Mouse (Mus musculus) embryonic stem cell, embryonic (primary cell): ENCODE data around the gene Mrgprh.
"Not testable (repeated sequence)": the region's sequence is repeated elsewhere in the genome, so short reads cannot be mapped to it uniquely, and the experiment has no call there.

Experiments
- CTCF ChIA-PET, 4 experiments: fragments of 300-600 bp in 2 of 4; fragments of 350-600 bp in 2 of 4; sonication (Branson Sonifier 250); formaldehyde crosslinking; loops; one replicate each; lab custom pipeline; 2022; ENCODE audit warnings: inconsistent platforms in 2 of 4; lab: Charles Lee
- POLR2A ChIA-PET, 4 experiments: fragments of 300-600 bp in 2 of 4; fragments of 350-600 bp in 2 of 4; sonication (Branson Sonifier 250); formaldehyde crosslinking; loops; one replicate each; lab custom pipeline; 2022; ENCODE audit warnings: antibody characterized with exemption in 4 of 4, inconsistent platforms in 1 of 4; lab: Charles Lee

Gene Mrgprh

GRCm38 (mm10) chr17:12858072-12858471, 17.8 kb upstream of the Mrgprh start:
- ChIA-PET POLR2A (interaction anchor here in 1 of 4 experiments (1.0 kb wide), 2 partner anchors 19 to 24 kb away, joined by 3 read pairs; no protein-coding TSS in a partner anchor), CTCF (interaction anchor here in 3 of 4 experiments (0.5 to 2.0 kb wide), 16 partner anchors 9 to 886 kb away, joined by 3 to 16 read pairs (median 4); partner anchors contain the start of genes Acat2 (in 1 of the 3) and Mas1 (in 1 of the 3))

GRCm38 (mm10) chr17:12859006-12859520, 16.8 kb upstream of the Mrgprh start:
- POLR2A ChIA-PET: no interaction called here
- CTCF ChIA-PET: interaction anchor here in 3 of 4 experiments (0.7 to 2.0 kb wide), 4 partner anchors 19 to 199 kb away, joined by 3 to 6 read pairs (median 6); no protein-coding TSS in a partner anchor

- ChIA-PET POLR2A (no interaction called here), CTCF (interaction anchor here in 1 of 4 experiments (1.4 kb wide), 1 partner anchor 16 kb away, joined by 3 read pairs; no protein-coding TSS in a partner anchor)
These were observed 11.7 kb upstream of the Mrgprh start for GRCm38 (mm10) chr17:12864111-12864510.

- CTCF ChIA-PET: interaction anchor here in 1 of 4 experiments (1.4 kb wide), 1 partner anchor 15 kb away, joined by 4 read pairs; no protein-coding TSS in a partner anchor
- POLR2A ChIA-PET: interaction anchor here in 1 of 4 experiments (0.8 kb wide), 1 partner anchor 82 kb away, joined by 3 read pairs; no protein-coding TSS in a partner anchor
These were observed 10.4 kb upstream of the Mrgprh start for GRCm38 (mm10) chr17:12865407-12865806.

GRCm38 (mm10) chr17:12866853-12867252, 9.0 kb upstream of the Mrgprh start:
- CTCF ChIA-PET: interaction anchor here in 3 of 4 experiments (0.6 to 1.4 kb wide), 3 partner anchors 13 to 589 kb away, joined by 3 to 4 read pairs (median 4); no protein-coding TSS in a partner anchor
- POLR2A ChIA-PET: interaction anchor here in 1 of 4 experiments (0.6 kb wide), 1 partner anchor 815 kb away, joined by 3 read pairs; no protein-coding TSS in a partner anchor

GRCm38 (mm10) chr17:12868043-12868442, 7.8 kb upstream of the Mrgprh start, which contains the start of gene Mas1:
Gene Mas1 (minus strand): TSS chr17:12868143.
- POLR2A ChIA-PET: interaction anchor here in 1 of 4 experiments (1.0 to 1.4 kb wide), 2 partner anchors 14 to 121 kb away, joined by 3 to 4 read pairs; no protein-coding TSS in a partner anchor
- CTCF ChIA-PET: interaction anchor here in 2 of 4 experiments (0.6 to 1.0 kb wide), 3 partner anchors 10 to 482 kb away, joined by 3 to 5 read pairs (median 3); no protein-coding TSS in a partner anchor

GRCm38 (mm10) chr17:12868640-12869039, 7.2 kb upstream of the Mrgprh start:
- CTCF ChIA-PET: interaction anchor here in 3 of 4 experiments (0.6 to 2.8 kb wide), 7 partner anchors 11 to 482 kb away, joined by 3 to 12 read pairs (median 3); no protein-coding TSS in a partner anchor
- POLR2A ChIA-PET: interaction anchor here in 1 of 4 experiments (1.0 to 1.4 kb wide), 2 partner anchors 15 to 121 kb away, joined by 3 to 4 read pairs; no protein-coding TSS in a partner anchor

GRCm38 (mm10) chr17:12872275-12873028, 3.4 kb upstream of the Mrgprh start:
- CTCF ChIA-PET: interaction anchor here in 1 of 4 experiments (0.6 kb wide), 1 partner anchor 13 kb away, joined by 5 read pairs; no protein-coding TSS in a partner anchor
- POLR2A ChIA-PET: no interaction called here

GRCm38 (mm10) chr17:12880178-12880577, 4.3 kb downstream of the Mrgprh start:
- POLR2A ChIA-PET: interaction anchor here in 2 of 4 experiments (0.7 to 1.1 kb wide), 5 partner anchors 9 to 111 kb away, joined by 3 to 4 read pairs (median 3); partner anchors contain the start of genes Mrpl18 (in 1 of the 2) and Tcp1 (in 1 of the 2)
- CTCF ChIA-PET: interaction anchor here (0.5 to 2.3 kb wide), 18 partner anchors 9 to 789 kb away, joined by 3 to 12 read pairs (median 4); partner anchors contain the start of genes Pnldc1 (in 2 of the 4), Acat2 (in 1 of the 4), Mrpl18 (in 1 of the 4) and Tcp1 (in 1 of the 4)

- POLR2A ChIA-PET: no interaction called here
- CTCF ChIA-PET: interaction anchor here in 3 of 4 experiments (0.5 to 2.3 kb wide), 4 partner anchors 12 to 59 kb away, joined by 5 to 12 read pairs (median 6); partner anchors contain the start of genes Acat3 (in 1 of the 3) and Pnldc1 (in 1 of the 3)
These were observed 5.4 kb downstream of the Mrgprh start for GRCm38 (mm10) chr17:12881216-12881615.

GRCm38 (mm10) chr17:12886620-12887019, 10.8 kb downstream of the Mrgprh start:
- ChIA-PET POLR2A (interaction anchor here in 2 of 4 experiments (0.6 to 0.7 kb wide), 2 partner anchors 24 to 80 kb away, joined by 3 to 4 read pairs; partner anchors contain the start of gene Pnldc1 (in 1 of the 2)), CTCF (interaction anchor here in 1 of 4 experiments (0.5 to 0.7 kb wide), 2 partner anchors 30 to 108 kb away, joined by 3 to 4 read pairs; partner anchors contain the start of gene Mrpl18)

- ChIA-PET CTCF (interaction anchor here in 2 of 4 experiments (0.6 to 0.7 kb wide), 2 partner anchors 29 to 490 kb away, joined by 4 read pairs; partner anchors contain the start of gene Mrpl18 (in 1 of the 2)), POLR2A (interaction anchor here in 3 of 4 experiments (0.6 to 0.9 kb wide), 4 partner anchors 17 to 79 kb away, joined by 3 to 4 read pairs (median 4); partner anchors contain the start of gene Pnldc1 (in 1 of the 3))
These were observed 11.4 kb downstream of the Mrgprh start for GRCm38 (mm10) chr17:12887021-12887775.

GRCm38 (mm10) chr17:12891054-12891453, 15.2 kb downstream of the Mrgprh start:
- ChIA-PET CTCF (no interaction called here), POLR2A (interaction anchor here in 2 of 4 experiments (0.6 to 1.6 kb wide), 10 partner anchors 11 to 96 kb away, joined by 3 to 9 read pairs (median 4); partner anchors contain the start of genes Mrpl18 (in 2 of the 2), Pnldc1 (in 2 of the 2) and Tcp1 (in 2 of the 2))

- CTCF ChIA-PET: interaction anchor here in 2 of 4 experiments (0.6 to 1.0 kb wide), 2 partner anchors 12 to 33 kb away, joined by 3 read pairs; no protein-coding TSS in a partner anchor
- POLR2A ChIA-PET: interaction anchor here in 3 of 4 experiments (1.0 to 1.6 kb wide), 8 partner anchors 13 to 68 kb away, joined by 3 to 9 read pairs (median 4); partner anchors contain the start of genes Pnldc1 (in 2 of the 3), Acat2 (in 1 of the 3), Mrpl18 (in 1 of the 3) and Tcp1 (in 1 of the 3)
These were observed 16.2 kb downstream of the Mrgprh start for GRCm38 (mm10) chr17:12892033-12892432.

- POLR2A ChIA-PET: interaction anchor here in 1 of 4 experiments (1.1 kb wide), 1 partner anchor 26 kb away, joined by 3 read pairs; no protein-coding TSS in a partner anchor
- CTCF ChIA-PET: no interaction called here
These were observed 21.8 kb downstream of the Mrgprh start for GRCm38 (mm10) chr17:12897674-12898073.

GRCm38 (mm10) chr17:12898607-12899006, 22.8 kb downstream of the Mrgprh start:
- POLR2A ChIA-PET, CTCF ChIA-PET: not testable (repeated sequence)
